Mouse (Mus musculus): ENCODE results near the gene Zfr2. TPM values are rescaled to one million over a fixed set of nuclear protein-coding genes. Genes with fewer than 3 reads are reported as not detected.
A peak's percentile ranks its signal among the peaks of the same experiment; 100 is the strongest.

The Zfr2 gene
- polyA plus RNA-seq, 1 experiment from 2014 or later = 5.0 TPM

DNA sequence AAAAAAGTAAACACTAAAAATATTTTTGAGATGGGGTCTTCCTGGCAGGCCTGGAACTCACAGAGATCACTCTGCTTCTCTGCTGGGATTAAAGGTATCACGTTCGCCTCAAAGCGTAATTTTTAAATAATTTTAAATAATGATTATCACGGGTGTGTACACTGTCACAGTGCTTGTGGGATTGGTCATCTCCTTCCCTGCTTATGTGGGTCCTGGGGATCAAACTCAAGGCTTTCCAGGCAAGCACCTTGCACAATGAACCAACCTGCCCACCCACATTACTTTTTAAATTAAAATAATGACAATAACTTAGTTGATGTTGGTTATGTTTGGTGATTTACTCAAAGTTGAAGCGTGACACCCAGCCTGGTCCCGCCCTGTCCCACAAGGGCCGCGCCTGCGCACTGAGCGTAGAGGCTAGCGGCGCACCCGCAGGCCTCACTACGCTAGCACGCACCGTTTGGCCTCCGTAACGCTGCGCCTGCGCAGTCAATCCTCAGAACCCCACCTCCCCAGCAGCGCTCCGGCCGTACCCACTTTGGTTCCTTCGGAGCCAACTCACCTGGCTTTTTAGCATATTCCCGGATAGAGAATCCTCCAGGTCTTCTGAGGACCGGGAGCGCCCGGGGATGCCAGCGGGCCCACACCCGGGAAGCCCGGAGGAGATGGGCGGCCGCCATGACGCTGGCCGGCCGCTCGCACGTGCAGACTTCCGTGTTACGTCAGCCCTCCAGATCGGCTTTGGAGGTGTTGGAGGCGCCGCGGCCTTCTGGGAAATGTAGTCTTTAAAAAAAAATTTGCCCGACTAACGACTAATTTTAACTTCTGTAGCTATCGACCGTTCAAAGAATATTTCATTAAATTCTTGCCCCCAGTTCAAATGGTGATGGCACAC lies 33.5 kb downstream of the Zfr2 start, which contains the start of the genes Mrpl54 and Apba3:
TSS of gene Mrpl54 (minus strand) at position 724 of the 895 bp plus-strand sequence.
TSS of gene Apba3 (plus strand) at position 750 of the 895 bp plus-strand sequence.
- Histone ChIP-seq H3K27me3 (ENCODE audit: low read depth, poor library complexity, severe bottlenecking) (no peaks in the 10 kb centered on the region), H3K36me3 (peaks cover 63% of the 10 kb centered on the region), H3K9me3 (replicated peaks) (no peaks in the 10 kb centered on the region), H3K27ac (peak within 1 kb of the TSS; percentile 99), H3K4me1 (peaks cover 23% of the 10 kb centered on the region), H3K4me3 (peak within 1 kb of the TSS; percentile 79)
- DNase-seq (ENCODE audit: low spot score) = peak; percentile 98
- under 1% methylated on average over 48 of the region's 48 CpGs for WGBS

GRCm38 (mm10) chr10:81268056-81268455 lies 35.1 kb downstream of the Zfr2 start:
- peak; percentile 75 for DNase-seq (ENCODE audit: low spot score)
- Histone ChIP-seq H3K4me3 (peak overlapping the region; percentile 75), H3K9me3 (replicated peaks) (no peaks in the 10 kb centered on the region), H3K36me3 (peaks cover 65% of the 10 kb centered on the region), H3K4me1 (peaks cover 26% of the 10 kb centered on the region), H3K27ac (peak overlapping the region; percentile 84), H3K27me3 (ENCODE audit: low read depth, poor library complexity, severe bottlenecking) (no peaks in the 10 kb centered on the region)
- 4% methylated on average over 23 of the region's 23 CpGs for WGBS

DNA sequence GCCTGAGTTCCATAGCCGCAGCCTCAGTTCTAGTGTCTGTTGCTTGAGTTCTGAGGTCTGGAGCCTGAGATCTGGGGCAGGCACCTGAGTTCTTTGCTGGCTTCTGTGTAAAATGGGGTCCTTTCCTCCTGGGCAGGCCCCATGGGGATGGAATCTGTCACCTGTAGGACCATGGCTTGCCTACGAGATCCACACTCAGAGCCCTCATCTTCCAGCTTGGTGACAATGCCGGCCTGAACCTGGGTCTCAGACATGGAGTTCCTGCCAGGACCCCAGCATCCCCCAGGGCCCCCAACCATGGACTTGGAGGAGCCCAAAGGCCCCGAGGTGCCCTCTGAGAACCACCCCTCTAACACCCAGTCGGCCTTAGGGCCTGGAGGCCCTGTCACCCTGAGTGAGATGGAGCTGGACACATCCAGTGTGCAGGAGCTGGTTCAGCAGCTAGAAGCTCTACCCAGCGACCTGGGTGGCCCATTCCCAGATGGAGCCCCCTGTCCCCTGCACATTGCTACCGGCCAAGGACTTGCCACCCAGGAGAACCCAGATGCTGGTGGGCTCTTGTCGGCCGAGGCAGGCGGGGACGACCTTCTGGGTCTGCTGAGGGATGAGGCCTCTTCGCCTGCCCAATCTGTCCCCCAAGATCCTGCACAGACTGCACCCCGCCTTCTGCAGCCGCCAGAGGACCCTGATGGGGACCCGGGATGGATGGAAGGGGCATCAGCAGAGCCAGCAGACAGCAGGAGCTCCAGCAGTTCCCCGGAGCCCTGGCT lies 35.9 kb downstream of the Zfr2 start:
- H3K27ac ChIP-seq = peak overlapping the region; percentile 84
- WGBS = 83% methylated on average over 16 of the region's 16 CpGs

GRCm38 (mm10) chr10:81272356-81272755 lies 39.4 kb downstream of the Zfr2 start:
- DNase-seq (ENCODE audit: low spot score) = no peak
- peaks cover 16% of the 10 kb centered on the region for H3K4me1 ChIP-seq
- H3K27ac ChIP-seq = no peak overlapping the region
- H3K9me3 ChIP-seq (replicated peaks) = no peaks in the 10 kb centered on the region
- H3K36me3 ChIP-seq = peaks cover 58% of the 10 kb centered on the region
- no peak overlapping the region for H3K4me3 ChIP-seq
- no peaks in the 10 kb centered on the region for H3K27me3 ChIP-seq (ENCODE audit: low read depth, poor library complexity, severe bottlenecking)
- 95% methylated on average over 21 of the region's 21 CpGs for whole genome bisulfite sequencing

More for the DNA sequence above, 35.9 kb downstream of the Zfr2 start:
- peak overlapping the region; percentile 75 for H3K4me3 ChIP-seq
- peaks cover 65% of the 10 kb centered on the region for H3K36me3 ChIP-seq
- no peak for DNase-seq (ENCODE audit: low spot score)
- H3K4me1 ChIP-seq = peaks cover 26% of the 10 kb centered on the region
- H3K9me3 ChIP-seq (replicated peaks) = no peaks in the 10 kb centered on the region
- H3K27me3 ChIP-seq (ENCODE audit: low read depth, poor library complexity, severe bottlenecking) = no peaks in the 10 kb centered on the region

DNA sequence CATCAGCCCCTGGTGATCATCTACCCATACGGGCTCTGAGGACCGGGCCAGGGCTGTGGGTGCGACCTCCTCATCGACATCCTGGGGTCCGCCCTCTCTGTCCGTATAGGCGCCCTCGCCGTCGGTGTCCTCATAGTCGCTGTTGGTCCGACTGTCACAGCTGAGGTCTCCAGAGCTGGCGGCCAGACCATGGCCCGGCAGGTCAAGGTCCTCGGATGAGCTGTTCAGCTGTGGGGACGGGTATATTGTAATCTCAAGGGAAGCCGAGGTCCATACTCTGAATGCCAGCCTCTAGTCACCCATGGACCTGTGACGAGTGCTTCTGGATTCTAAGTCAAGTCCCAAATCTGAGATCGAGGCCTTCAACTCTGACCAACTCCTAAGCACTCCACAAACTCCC lies 40.9 kb downstream of the Zfr2 start:
- H3K27ac ChIP-seq = no peak overlapping the region
- H3K27me3 ChIP-seq (ENCODE audit: low read depth, poor library complexity, severe bottlenecking) = peaks cover 5% of the 10 kb centered on the region; the same call in 1 of the 2 replicates
- H3K9me3 ChIP-seq (replicated peaks) = no peaks in the 10 kb centered on the region
- peaks cover 10% of the 10 kb centered on the region for H3K4me1 ChIP-seq
- no peak for DNase-seq (ENCODE audit: low spot score)
- WGBS = 93% methylated on average over 19 of the region's 19 CpGs
- H3K36me3 ChIP-seq = peaks cover 56% of the 10 kb centered on the region
- no peak overlapping the region for H3K4me3 ChIP-seq

DNA sequence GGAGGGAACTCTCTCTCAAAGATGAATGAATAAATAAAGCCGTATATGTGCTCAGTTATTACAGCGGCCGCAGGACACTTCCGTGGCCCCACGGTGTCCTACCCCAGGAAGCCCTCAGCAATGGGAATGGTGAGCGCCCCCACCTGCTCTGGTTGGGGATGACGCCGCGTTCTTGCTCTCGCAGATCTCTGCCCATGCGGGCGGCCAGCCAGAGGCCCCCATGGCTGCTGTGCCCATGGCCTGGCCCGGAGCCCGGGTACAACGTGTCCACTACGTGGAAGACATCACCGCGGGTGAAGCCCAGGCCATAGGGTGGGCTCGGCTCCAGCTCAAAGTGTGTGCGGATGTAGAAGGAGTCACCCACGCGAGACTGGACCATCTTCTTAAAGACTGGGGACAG lies 44.7 kb downstream of the Zfr2 start:
- peaks cover 15% of the 10 kb centered on the region for H3K4me1 ChIP-seq
- H3K27me3 ChIP-seq (ENCODE audit: low read depth, poor library complexity, severe bottlenecking) = peaks cover 42% of the 10 kb centered on the region
- no peaks in the 10 kb centered on the region for H3K9me3 ChIP-seq (replicated peaks)
- H3K36me3 ChIP-seq = peaks cover 24% of the 10 kb centered on the region
- 72% methylated on average over 22 of the region's 22 CpGs for WGBS
- H3K4me3 ChIP-seq = no peak overlapping the region
- no peak overlapping the region for H3K27ac ChIP-seq
- DNase-seq (ENCODE audit: low spot score) = no peak

- 33% methylated on average over 10 of the region's 10 CpGs for WGBS
Measured at GRCm38 (mm10) chr10:81279496-81279895, 46.5 kb downstream of the Zfr2 start.

GRCm38 (mm10) chr10:81284189-81284588 lies 51.2 kb downstream of the Zfr2 start:
- DNase-seq (ENCODE audit: low spot score) = no peak
- Histone ChIP-seq H3K27ac (no peak overlapping the region), H3K4me1 (peaks cover 30% of the 10 kb centered on the region), H3K27me3 (ENCODE audit: low read depth, poor library complexity, severe bottlenecking) (peaks cover 91% of the 10 kb centered on the region), H3K4me3 (0 out of 2 replicates have a peak overlapping the region, but pooled peaks have one; percentile 49), H3K36me3 (no peaks in the 10 kb centered on the region), H3K9me3 (replicated peaks) (no peaks in the 10 kb centered on the region)
- WGBS = 44% methylated on average over 6 of the region's 6 CpGs

More at GRCm38 (mm10) chr10:81279496-81279895, 46.5 kb downstream of the Zfr2 start:
- peaks cover 6% of the 10 kb centered on the region; the same call in 1 of the 2 replicates for H3K36me3 ChIP-seq
- peak overlapping the region; percentile 4; the same call in 1 of the 2 replicates for H3K27ac ChIP-seq
- H3K27me3 ChIP-seq (ENCODE audit: low read depth, poor library complexity, severe bottlenecking) = peaks cover 60% of the 10 kb centered on the region
- peaks cover 20% of the 10 kb centered on the region for H3K4me1 ChIP-seq
- DNase-seq (ENCODE audit: low spot score) = no peak
- H3K9me3 ChIP-seq (replicated peaks) = no peaks in the 10 kb centered on the region
- H3K4me3 ChIP-seq = peak overlapping the region; percentile 14; the same call in 1 of the 2 replicates

- H3K9me3 ChIP-seq (replicated peaks) = no peaks in the 10 kb centered on the region
- no peak for DNase-seq (ENCODE audit: low spot score)
- H3K4me1 ChIP-seq = peaks cover 25% of the 10 kb centered on the region
- no peak overlapping the region for H3K27ac ChIP-seq
- H3K36me3 ChIP-seq = no peaks in the 10 kb centered on the region
- WGBS = 9% methylated on average over 17 of the region's 17 CpGs
- 0 out of 2 replicates have a peak overlapping the region, but pooled peaks have one; percentile 49 for H3K4me3 ChIP-seq
- peaks cover 92% of the 10 kb centered on the region for H3K27me3 ChIP-seq (ENCODE audit: low read depth, poor library complexity, severe bottlenecking)
Measured at GRCm38 (mm10) chr10:81284719-81285118, 51.8 kb downstream of the Zfr2 start.

DNA sequence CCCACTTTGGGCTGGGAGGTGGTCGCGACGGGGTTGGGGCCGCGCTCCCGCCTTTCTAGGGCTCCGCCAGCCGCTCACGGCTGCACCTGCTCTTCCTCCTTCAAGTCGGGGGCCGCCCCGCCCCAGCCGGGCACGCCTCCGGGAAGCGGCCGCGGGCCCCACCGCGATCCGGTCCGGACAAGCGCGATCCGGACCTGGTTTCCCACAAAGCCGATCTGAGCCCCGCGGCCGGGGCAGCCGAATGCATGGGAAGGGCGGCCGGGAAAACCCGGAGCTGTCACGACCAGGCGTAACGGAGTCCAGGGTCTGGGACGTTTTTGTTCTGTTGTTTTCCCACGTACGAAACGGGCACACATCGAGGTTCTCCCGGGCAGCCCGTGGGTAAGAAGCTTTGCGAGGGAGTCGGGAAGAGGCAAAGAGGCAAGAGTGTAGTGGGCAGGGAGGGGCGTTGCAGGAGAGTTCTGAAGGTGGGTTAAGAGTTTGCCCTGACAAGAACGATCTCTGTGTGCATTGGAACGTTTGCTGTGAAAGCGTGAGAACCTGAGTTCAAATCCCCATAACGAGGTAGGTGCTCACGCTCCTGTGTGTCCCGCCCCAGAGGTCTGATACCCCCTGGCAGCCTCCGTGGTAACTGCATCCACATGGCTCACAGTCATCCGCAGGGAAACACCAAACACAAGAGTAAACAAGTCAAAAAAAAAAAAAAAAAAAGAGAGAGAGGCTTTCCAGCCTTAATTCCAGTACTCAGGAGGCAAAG lies 52.9 kb downstream of the Zfr2 start:
- H3K27ac ChIP-seq = peak overlapping the region; percentile 64
- H3K36me3 ChIP-seq = no peaks in the 10 kb centered on the region
- no peaks in the 10 kb centered on the region for H3K9me3 ChIP-seq (replicated peaks)
- H3K4me3 ChIP-seq = peak overlapping the region; percentile 49
- peaks cover 24% of the 10 kb centered on the region for H3K4me1 ChIP-seq
- peaks cover 92% of the 10 kb centered on the region for H3K27me3 ChIP-seq (ENCODE audit: low read depth, poor library complexity, severe bottlenecking)
- 3% methylated on average over 54 of the region's 54 CpGs for WGBS
- peak; percentile 98 for DNase-seq (ENCODE audit: low spot score)

- H3K36me3 ChIP-seq = no peaks in the 10 kb centered on the region
- no peaks in the 10 kb centered on the region for H3K9me3 ChIP-seq (replicated peaks)
- peaks cover 26% of the 10 kb centered on the region for H3K4me1 ChIP-seq
- peaks cover 92% of the 10 kb centered on the region for H3K27me3 ChIP-seq (ENCODE audit: low read depth, poor library complexity, severe bottlenecking)
- H3K27ac ChIP-seq = no peak overlapping the region
- 28% methylated on average over 6 of the region's 6 CpGs for WGBS
- no peak for DNase-seq (ENCODE audit: low spot score)
- H3K4me3 ChIP-seq = no peak overlapping the region
Measured at GRCm38 (mm10) chr10:81286586-81286985, 53.6 kb downstream of the Zfr2 start.

DNA sequence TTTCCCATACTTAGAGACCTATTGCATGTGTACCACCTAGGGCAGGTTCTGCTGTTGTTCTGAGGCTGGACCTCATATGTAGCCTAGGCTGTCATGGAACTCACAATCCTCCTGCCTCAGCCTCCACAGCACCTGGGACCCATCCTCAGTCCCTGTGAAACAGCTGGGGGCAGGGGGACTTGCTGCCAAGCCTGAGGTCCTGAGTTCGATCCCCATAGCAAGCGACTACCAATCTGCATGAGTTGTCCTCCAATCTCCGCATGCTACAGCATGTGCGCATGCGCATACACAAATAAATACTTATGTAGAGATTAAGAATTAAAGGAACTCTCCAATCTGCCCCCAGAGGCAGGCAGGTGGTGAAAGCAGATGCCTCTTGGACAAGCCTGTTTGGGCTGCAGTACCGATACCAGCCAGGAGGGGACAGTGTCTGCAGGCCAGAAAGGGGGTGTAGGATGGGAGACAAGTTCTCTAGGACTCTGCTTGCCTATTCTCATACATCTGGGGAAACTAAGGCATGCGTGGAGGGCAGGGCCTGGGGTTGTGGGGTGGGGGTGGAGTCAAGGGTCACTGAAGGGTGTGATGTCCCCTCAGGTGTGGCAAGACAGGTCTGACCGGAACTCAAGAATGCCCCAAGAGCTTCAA lies 54.7 kb downstream of the Zfr2 start:
- Histone ChIP-seq H3K27ac (no peak overlapping the region), H3K27me3 (ENCODE audit: low read depth, poor library complexity, severe bottlenecking) (peaks cover 91% of the 10 kb centered on the region), H3K4me3 (no peak overlapping the region), H3K4me1 (peaks cover 26% of the 10 kb centered on the region), H3K36me3 (no peaks in the 10 kb centered on the region), H3K9me3 (replicated peaks) (no peaks in the 10 kb centered on the region)
- 52% methylated on average over 8 of the region's 8 CpGs for WGBS
- DNase-seq (ENCODE audit: low spot score) = peak; percentile 71
